Mouse (Mus musculus) embryonic facial prominence, embryonic 11.5 days (tissue): ENCODE results near the gene Gga1. TPM values are rescaled to one million over a fixed set of nuclear protein-coding genes. Genes with fewer than 3 reads are reported as not detected.

Experiments used
- ATAC-seq: fragments of 200-750 bp; cut with Nextera tagmentation; replicated peaks from 2 replicates; pipeline ENCODE4 v1.8.0; 2017; ENCODE audit warnings: low read depth; ENCODE audit not compliant: insufficient number of reproducible peaks, low FRiP score, low TSS enrichment
- DNase-seq: peaks from one replicate; pipeline ENCODE4 v3.0.0-alpha.2; 2015; ENCODE audit warnings: low spot score
- H3K27ac ChIP-seq: fragments of 300-500 bp; sonication (generic); replicated peaks from 2 replicates; pipeline ENCODE4 v1.5.1; 2014; ENCODE audit warnings: mild to moderate bottlenecking, low read depth, low read length, control low read depth
- H3K27me3 ChIP-seq: fragments of 300-500 bp; sonication (generic); 2 replicates; pipeline ENCODE4 v1.6.1; 2014; ENCODE audit warnings: mild to moderate bottlenecking, low read length, moderate library complexity, mixed read lengths; ENCODE audit not compliant: control insufficient read depth, insufficient read depth
- H3K36me3 ChIP-seq: fragments of 300-500 bp; sonication (generic); replicated peaks from 2 replicates; pipeline ENCODE4 v1.6.1; 2014; ENCODE audit warnings: low read depth, mild to moderate bottlenecking, low read length, moderate library complexity, mixed read lengths; ENCODE audit not compliant: control insufficient read depth, insufficient read depth
- H3K4me1 ChIP-seq: fragments of 300-500 bp; sonication (generic); 2 replicates; pipeline ENCODE4 v1.6.1; 2014; ENCODE audit warnings: low read length, mixed read lengths; ENCODE audit not compliant: control insufficient read depth, insufficient read depth
- H3K4me2 ChIP-seq: fragments of 300-500 bp; sonication (generic); 2 replicates; pipeline ENCODE4 v1.6.1; 2014; ENCODE audit warnings: low read depth, mild to moderate bottlenecking, control low read depth, low read length, moderate library complexity
- H3K4me3 ChIP-seq: fragments of 300-500 bp; sonication (generic); 2 replicates; pipeline ENCODE4 v1.5.1; 2014; ENCODE audit warnings: low read depth, low read length, control low read depth
- H3K9ac ChIP-seq: fragments of 300-500 bp; sonication (generic); replicated peaks from 2 replicates; pipeline ENCODE4 v1.6.1; 2014; ENCODE audit warnings: mild to moderate bottlenecking, control low read depth, low read length
- H3K9me3 ChIP-seq: fragments of 300-500 bp; sonication (generic); replicated peaks from 2 replicates; pipeline ENCODE4 v1.6.1; 2016; ENCODE audit warnings: mild to moderate bottlenecking, low read length, inconsistent platforms, mixed read lengths; ENCODE audit not compliant: control insufficient read depth
- WGBS: fragments of 180-500 bp; shearing (Covaris S2); extraction: QIAGEN DNeasy Blood & Tissue Kit; methylation state at CpG from one replicate; pipeline ENCODE4 v1.1.7; 2014; 5-methylcytosine and 5-hydroxymethylcytosine counted together
- polyA plus RNA-seq: library from polyadenylated mRNA; unstranded; fragments of >200 nt; fragmentation: Nextera tagmentation; extraction: Ambion mirVana; gene quantifications from 2 replicates; pipeline ENCODE4 v1.2.1, GENCODE M21; 2014

Gene Gga1
- polyA plus RNA-seq, 1 experiment from 2014 or later: 21.1 TPM

- H3K27ac ChIP-seq: peak overlapping the region; percentile 57
- H3K4me2 ChIP-seq: peak overlapping the region; percentile 75
- no peaks in the 10 kb centered on the region for H3K27me3 ChIP-seq
- H3K36me3 ChIP-seq: no peaks in the 10 kb centered on the region
- H3K9ac ChIP-seq: peak overlapping the region; percentile 51
- ATAC-seq: peak; percentile 41; the same call in 1 of the 2 replicates
- no peaks in the 10 kb centered on the region for H3K9me3 ChIP-seq
- under 1% methylated on average over 30 of the region's 35 CpGs for WGBS
- DNase-seq: peak; percentile 91
- H3K4me3 ChIP-seq: peak overlapping the region; percentile 38
- peaks cover 19% of the 10 kb centered on the region for H3K4me1 ChIP-seq
These were observed 50.9 kb downstream of the Gga1 start for GRCm38 (mm10) chr15:78927788-78928457.

GRCm38 (mm10) chr15:78928539-78928938 is 51.5 kb downstream of the Gga1 start:
- peaks cover 19% of the 10 kb centered on the region for H3K4me1 ChIP-seq
- H3K27me3 ChIP-seq: no peaks in the 10 kb centered on the region
- ATAC-seq (no peak), DNase-seq (no peak)
- 53% methylated on average over 8 of the region's 8 CpGs for WGBS
- H3K9me3 ChIP-seq: no peaks in the 10 kb centered on the region
- no peaks in the 10 kb centered on the region for H3K36me3 ChIP-seq
- H3K4me3 ChIP-seq: no peak overlapping the region
- peak overlapping the region; percentile 75 for H3K4me2 ChIP-seq
- H3K9ac ChIP-seq: no peak overlapping the region
- H3K27ac ChIP-seq: peak overlapping the region; percentile 57; the same call in 1 of the 2 replicates

GRCm38 (mm10) chr15:78930192-78930706 is 53.3 kb downstream of the Gga1 start:
- DNase-seq: no peak
- no peak overlapping the region for H3K4me3 ChIP-seq
- no peaks in the 10 kb centered on the region for H3K36me3 ChIP-seq
- WGBS: 89% methylated on average over 6 of the region's 6 CpGs
- no peak overlapping the region for H3K27ac ChIP-seq
- H3K27me3 ChIP-seq: no peaks in the 10 kb centered on the region
- no peak overlapping the region for H3K4me2 ChIP-seq
- no peak for ATAC-seq
- no peaks in the 10 kb centered on the region for H3K9me3 ChIP-seq
- no peak overlapping the region for H3K9ac ChIP-seq
- peaks cover 19% of the 10 kb centered on the region for H3K4me1 ChIP-seq

- no peaks in the 10 kb centered on the region for H3K27me3 ChIP-seq
- H3K4me1 ChIP-seq: peaks cover 16% of the 10 kb centered on the region
- 93% methylated on average over 7 of the region's 7 CpGs for WGBS
- H3K27ac ChIP-seq: no peak overlapping the region
- H3K36me3 ChIP-seq: no peaks in the 10 kb centered on the region
- H3K9me3 ChIP-seq: no peaks in the 10 kb centered on the region
- no peak for ATAC-seq
- DNase-seq: no peak
- H3K4me3 ChIP-seq: no peak overlapping the region
- no peak overlapping the region for H3K9ac ChIP-seq
- no peak overlapping the region for H3K4me2 ChIP-seq
These were observed 53.9 kb downstream of the Gga1 start for GRCm38 (mm10) chr15:78930801-78931426.

- H3K36me3 ChIP-seq: no peaks in the 10 kb centered on the region
- no peak overlapping the region for H3K4me2 ChIP-seq
- H3K9me3 ChIP-seq: no peaks in the 10 kb centered on the region
- ATAC-seq (no peak), DNase-seq (no peak)
- H3K27ac ChIP-seq: no peak overlapping the region
- no peaks in the 10 kb centered on the region for H3K27me3 ChIP-seq
- H3K4me1 ChIP-seq: peaks cover 12% of the 10 kb centered on the region; the same call in 1 of the 2 replicates
- no peak overlapping the region for H3K4me3 ChIP-seq
- 41% methylated on average over 3 of the region's 3 CpGs for WGBS
- no peak overlapping the region for H3K9ac ChIP-seq
These were observed 54.6 kb downstream of the Gga1 start for GRCm38 (mm10) chr15:78931577-78931976.

- DNase-seq (peak; percentile 96), ATAC-seq (peak; percentile 76)
- Histone ChIP-seq H3K4me2 (peak within 1 kb of the TSS; percentile 54), H3K27ac (peak within 1 kb of the TSS; percentile 74), H3K9ac (peak within 1 kb of the TSS; percentile 59), H3K27me3 (no peaks in the 10 kb centered on the region), H3K4me3 (peak within 1 kb of the TSS; percentile 56), H3K9me3 (no peaks in the 10 kb centered on the region), H3K4me1 (0 out of 2 replicates have a peak, but pooled peaks cover 3% of the 10 kb centered on the region), H3K36me3 (peaks cover 6% of the 10 kb centered on the region)
- 0% methylated on average over 42 of the region's 42 CpGs for WGBS
These were observed 57.9 kb downstream of the Gga1 start, which contains the start of gene Nol12 for GRCm38 (mm10) chr15:78934784-78935320. Gene Nol12 (plus strand): TSS chr15:78934933.

- Histone ChIP-seq H3K27me3 (no peaks in the 10 kb centered on the region), H3K27ac (no peak overlapping the region), H3K36me3 (peaks cover 11% of the 10 kb centered on the region), H3K9ac (no peak overlapping the region; the same call in 1 of the 2 replicates), H3K4me3 (no peak overlapping the region), H3K9me3 (no peaks in the 10 kb centered on the region), H3K4me1 (0 out of 2 replicates have a peak, but pooled peaks cover 3% of the 10 kb centered on the region), H3K4me2 (no peak overlapping the region; the same call in 1 of the 2 replicates)
- 90% methylated on average over 12 of the region's 12 CpGs for WGBS
- ATAC-seq (no peak), DNase-seq (no peak)
These were observed 59.4 kb downstream of the Gga1 start for GRCm38 (mm10) chr15:78936403-78936802.
